Mouse (Mus musculus) forebrain, embryonic 12.5 days (tissue): Measurements from ENCODE around the gene Cox10. TPM values are rescaled to one million over a fixed set of nuclear protein-coding genes. Genes with fewer than 3 reads are reported as not detected.

ENCODE experiments used
- ATAC-seq: fragments of 200-750 bp; cut with Nextera tagmentation; 2 replicates; pipeline ENCODE4 v1.8.0; 2017; ENCODE audit warnings: moderate TSS enrichment; ENCODE audit not compliant: low FRiP score
- H3K27ac ChIP-seq: fragments of 300-500 bp; sonication (generic); 2 replicates; pipeline ENCODE4 v1.5.1; 2016; ENCODE audit warnings: mild to moderate bottlenecking
- H3K27me3 ChIP-seq: fragments of 300-500 bp; sonication (generic); 2 replicates; pipeline ENCODE4 v1.6.1; 2016; ENCODE audit warnings: mild to moderate bottlenecking
- H3K36me3 ChIP-seq: fragments of 300-500 bp; sonication (generic); replicated peaks from 2 replicates; pipeline ENCODE4 v1.6.1; 2016; ENCODE audit warnings: mild to moderate bottlenecking
- H3K4me1 ChIP-seq: fragments of 300-500 bp; sonication (generic); 2 replicates; pipeline ENCODE4 v1.6.1; 2016
- H3K4me2 ChIP-seq: fragments of 300-500 bp; sonication (generic); 2 replicates; pipeline ENCODE4 v1.6.1; 2016; ENCODE audit warnings: mild to moderate bottlenecking, moderate library complexity
- H3K4me3 ChIP-seq: fragments of 300-500 bp; sonication (generic); replicated peaks from 2 replicates; pipeline ENCODE4 v1.5.1; 2016; ENCODE audit warnings: mild to moderate bottlenecking
- H3K9ac ChIP-seq: fragments of 300-500 bp; sonication (generic); 2 replicates; pipeline ENCODE4 v1.6.1; 2016; ENCODE audit warnings: mild to moderate bottlenecking
- H3K9me3 ChIP-seq: fragments of 300-500 bp; sonication (generic); 2 replicates; pipeline ENCODE4 v1.6.1; 2016
- WGBS: fragments of 180-500 bp; shearing (Covaris S2); methylation state at CpG from one replicate; pipeline ENCODE4 v1.1.7; 2016; 5-methylcytosine and 5-hydroxymethylcytosine counted together
- polyA plus RNA-seq: library from polyadenylated mRNA; unstranded; fragments of >200 nt; fragmentation: Nextera tagmentation; extraction: Ambion mirVana; gene quantifications from 2 replicates; pipeline ENCODE4 v1.2.1, GENCODE M21; 2016

Cox10 gene
- polyA plus RNA-seq, 1 experiment from 2014 or later = 21.9 TPM

DNA sequence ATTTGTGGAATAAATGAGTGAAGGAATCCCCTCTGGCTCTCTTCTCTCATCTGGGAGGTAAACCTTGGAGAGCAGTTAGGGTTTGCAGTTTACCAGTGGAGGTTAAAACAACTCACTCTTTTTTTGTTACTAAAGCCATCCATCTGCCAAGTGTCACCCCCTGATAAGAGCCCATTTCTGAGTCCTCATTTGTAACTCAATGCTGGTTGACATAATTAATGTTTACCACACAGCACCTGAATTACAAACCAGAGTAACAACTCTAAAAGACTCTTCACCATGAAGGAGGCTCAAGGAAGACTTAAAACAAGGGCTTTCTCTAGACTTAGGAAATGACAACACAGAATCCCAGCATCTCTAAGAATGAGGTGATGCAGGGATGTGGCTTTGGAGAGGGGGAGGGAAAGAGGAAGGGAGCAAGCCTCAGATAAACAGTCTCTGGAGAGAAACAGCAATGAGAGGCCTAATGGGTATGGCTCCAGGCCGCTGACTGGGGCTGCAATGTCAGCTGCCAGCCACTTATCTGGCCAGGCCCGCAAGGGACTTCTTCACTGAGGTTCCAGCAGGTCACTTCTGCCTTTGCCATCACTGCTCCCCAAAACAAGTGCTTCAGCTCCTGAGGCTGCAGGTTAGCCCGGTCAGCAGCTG, 110.8 kb downstream of the Cox10 start:
- Histone ChIP-seq H3K27ac (peak overlapping the region; percentile 59), H3K27me3 (no peaks in the 10 kb centered on the region), H3K9ac (no peak overlapping the region), H3K4me3 (no peak overlapping the region), H3K4me1 (peaks cover 23% of the 10 kb centered on the region), H3K4me2 (no peak overlapping the region), H3K36me3 (0 out of 2 replicates have a peak, but pooled peaks cover 5% of the 10 kb centered on the region), H3K9me3 (no peaks in the 10 kb centered on the region)
- 31% methylated on average over 3 of the region's 3 CpGs for WGBS
- no peak for ATAC-seq

DNA sequence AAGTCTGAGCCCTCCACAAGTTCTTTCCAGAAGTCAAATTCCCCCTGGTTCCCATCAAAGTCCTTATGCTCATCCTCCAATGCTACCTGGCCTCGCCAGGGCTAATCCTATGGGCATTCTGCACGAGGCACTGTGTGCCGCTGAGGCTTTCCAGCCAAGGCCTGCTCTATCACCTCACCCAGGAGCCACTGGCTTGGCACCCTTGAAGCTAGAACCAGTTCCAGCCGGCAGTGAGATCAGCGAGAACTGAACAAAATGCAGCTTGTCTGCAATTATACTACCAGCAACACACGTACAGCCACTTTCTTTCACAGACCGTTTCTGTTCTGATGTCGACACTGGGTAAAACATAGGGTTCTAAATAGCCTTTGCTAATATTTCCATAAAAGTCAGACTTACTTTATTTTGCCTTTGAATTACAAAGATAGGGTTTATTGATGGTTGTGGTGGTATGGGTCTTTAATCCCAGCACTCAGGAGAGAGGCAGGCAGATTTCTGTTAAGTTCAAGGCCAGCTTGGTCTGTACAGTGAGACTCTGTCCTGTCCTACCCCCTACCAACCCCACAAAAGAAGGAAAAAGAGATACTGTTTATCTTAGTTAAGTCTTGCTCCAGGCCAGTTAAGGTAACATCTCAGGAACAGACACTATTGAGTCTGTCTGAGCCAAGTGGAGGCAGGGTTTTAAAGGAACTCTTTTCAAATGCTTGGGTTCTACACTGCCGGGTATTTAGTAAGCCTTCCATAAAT, 111.5 kb downstream of the Cox10 start:
- H3K27ac ChIP-seq = no peak overlapping the region

DNA sequence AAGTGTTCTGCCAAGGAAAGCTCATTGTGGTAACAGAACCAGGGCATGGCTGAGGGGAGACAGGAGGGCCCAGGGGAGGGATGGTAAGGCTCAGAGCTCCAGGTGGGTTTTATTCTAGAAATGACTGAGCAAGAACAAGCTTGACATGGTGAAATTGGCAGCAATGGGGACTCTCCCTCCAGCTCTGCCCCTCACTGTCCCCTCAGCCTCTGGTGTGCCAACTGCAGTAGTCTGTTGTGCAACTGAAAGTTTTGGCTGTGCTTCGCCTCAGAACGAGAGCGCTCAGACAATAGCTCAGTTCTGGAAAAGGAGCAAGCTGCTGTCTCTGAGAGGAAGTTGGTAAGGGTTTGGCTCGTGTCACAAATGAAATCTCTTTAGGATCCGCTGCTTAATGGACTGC, 113.8 kb downstream of the Cox10 start:
- Histone ChIP-seq H3K36me3 (0 out of 2 replicates have a peak, but pooled peaks cover 9% of the 10 kb centered on the region), H3K4me2 (no peak overlapping the region), H3K27ac (no peak overlapping the region), H3K9me3 (no peaks in the 10 kb centered on the region), H3K4me1 (peaks cover 23% of the 10 kb centered on the region), H3K9ac (no peak overlapping the region), H3K4me3 (no peak overlapping the region), H3K27me3 (no peaks in the 10 kb centered on the region)
- WGBS = 87% methylated on average over 5 of the region's 5 CpGs
- no peak for ATAC-seq

More for the DNA sequence above, 111.5 kb downstream of the Cox10 start:
- Histone ChIP-seq H3K27me3 (no peaks in the 10 kb centered on the region), H3K9ac (no peak overlapping the region), H3K4me3 (no peak overlapping the region), H3K36me3 (0 out of 2 replicates have a peak, but pooled peaks cover 9% of the 10 kb centered on the region), H3K9me3 (no peaks in the 10 kb centered on the region), H3K4me2 (no peak overlapping the region), H3K4me1 (peaks cover 23% of the 10 kb centered on the region)
- ATAC-seq = no peak
- 85% methylated on average over 9 of the region's 9 CpGs for WGBS

DNA sequence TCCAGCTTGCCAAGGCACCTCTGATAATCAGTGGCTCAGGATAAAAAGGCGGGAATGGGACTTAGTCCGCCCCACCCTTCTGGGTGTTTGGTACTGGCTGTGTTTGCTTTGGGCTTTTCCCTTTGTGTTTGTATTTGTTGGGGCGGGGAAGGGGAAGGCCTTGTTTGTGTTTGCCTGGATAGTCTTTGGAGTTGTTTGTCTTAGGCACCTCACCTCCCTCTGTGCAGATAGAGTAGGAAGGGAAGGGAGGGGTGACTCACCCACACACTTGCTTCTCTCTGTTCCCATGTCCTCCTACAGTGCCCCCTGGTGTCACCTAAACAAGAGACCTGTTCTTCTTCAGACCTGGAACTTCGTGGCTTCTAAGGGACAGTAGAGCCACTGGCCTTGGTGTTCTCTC, 122.1 kb downstream of the Cox10 start:
- Histone ChIP-seq H3K4me3 (no peak overlapping the region), H3K27ac (no peak overlapping the region), H3K4me2 (no peak overlapping the region), H3K4me1 (peaks cover 14% of the 10 kb centered on the region), H3K9me3 (no peaks in the 10 kb centered on the region), H3K27me3 (peaks cover 35% of the 10 kb centered on the region), H3K36me3 (no peaks in the 10 kb centered on the region), H3K9ac (no peak overlapping the region)
- 34% methylated on average over 4 of the region's 4 CpGs for WGBS
- no peak for ATAC-seq

DNA sequence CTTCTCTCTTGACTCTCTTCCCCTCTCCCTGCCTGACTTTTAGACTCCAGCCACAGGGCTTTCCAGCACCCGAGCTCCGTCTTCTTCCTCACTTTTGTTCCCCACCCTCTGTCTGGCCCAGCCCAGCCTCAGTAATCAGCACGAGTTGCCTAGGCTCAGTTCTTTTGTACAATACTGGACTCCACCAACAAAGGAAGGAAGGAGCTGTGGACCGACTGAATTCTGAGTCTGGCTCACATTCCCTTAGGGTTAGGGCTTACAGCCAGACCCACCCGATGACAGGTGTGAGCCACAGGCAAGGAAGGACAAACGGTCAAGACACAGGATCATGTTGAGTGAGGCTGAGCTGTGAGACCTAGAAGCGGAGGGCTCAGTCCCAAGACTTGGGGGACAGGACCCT, 122.5 kb downstream of the Cox10 start:
- no peak for ATAC-seq
- Histone ChIP-seq H3K27me3 (peaks cover 37% of the 10 kb centered on the region), H3K9ac (no peak overlapping the region), H3K4me3 (no peak overlapping the region), H3K4me2 (no peak overlapping the region), H3K27ac (no peak overlapping the region), H3K36me3 (no peaks in the 10 kb centered on the region), H3K4me1 (peaks cover 19% of the 10 kb centered on the region), H3K9me3 (no peaks in the 10 kb centered on the region)
- 23% methylated on average over 7 of the region's 7 CpGs for WGBS

DNA sequence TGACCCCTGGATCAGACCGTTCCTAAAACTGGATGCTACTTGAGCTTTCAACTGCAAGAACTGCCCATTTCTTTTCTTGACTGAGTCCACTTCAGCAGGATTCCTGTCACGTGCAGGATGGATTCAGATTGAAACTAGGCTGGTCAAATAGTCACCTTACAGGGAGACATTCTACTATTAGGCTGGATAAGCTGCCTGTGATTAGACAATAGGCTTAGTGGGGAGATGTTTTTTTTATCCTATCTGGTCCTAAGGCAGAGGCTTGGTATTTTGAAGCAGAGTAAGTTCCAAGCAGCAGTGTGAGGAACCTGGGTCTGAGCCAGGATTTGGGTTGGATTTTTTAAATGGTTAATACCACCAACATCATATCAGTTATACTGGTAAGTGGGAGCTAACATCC, 125.4 kb downstream of the Cox10 start:
- H3K9ac ChIP-seq = no peak overlapping the region
- no peaks in the 10 kb centered on the region for H3K36me3 ChIP-seq
- no peak overlapping the region for H3K4me3 ChIP-seq
- whole genome bisulfite sequencing = 81% methylated on average over 2 of the region's 2 CpGs
- H3K9me3 ChIP-seq = no peaks in the 10 kb centered on the region
- ATAC-seq = no peak
- H3K4me2 ChIP-seq = no peak overlapping the region
- no peak overlapping the region for H3K27ac ChIP-seq
- peaks cover 22% of the 10 kb centered on the region for H3K4me1 ChIP-seq
- peaks cover 60% of the 10 kb centered on the region for H3K27me3 ChIP-seq

DNA sequence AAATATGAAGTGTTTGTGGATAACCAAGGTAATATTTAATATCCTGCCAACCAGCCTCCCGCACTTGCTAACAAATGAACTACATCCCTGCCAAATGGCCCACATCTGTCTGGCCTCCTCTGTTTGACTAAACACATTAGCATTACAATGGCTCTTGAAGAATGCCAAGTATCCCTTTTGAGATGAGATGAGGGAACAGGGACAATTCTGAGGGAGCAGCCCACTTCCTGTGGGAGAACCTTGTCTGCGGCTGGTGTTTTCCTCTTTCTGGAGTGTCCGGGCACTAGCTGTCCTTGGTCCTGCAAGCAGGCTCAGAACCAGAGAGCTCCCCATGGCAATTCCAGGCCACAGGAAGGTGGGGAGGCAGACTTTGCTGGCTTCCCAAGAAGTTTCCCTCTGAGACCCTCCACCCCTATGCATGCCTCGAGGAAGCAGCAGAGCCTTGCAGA, 126.5 kb downstream of the Cox10 start:
- no peak overlapping the region for H3K9ac ChIP-seq
- no peaks in the 10 kb centered on the region for H3K36me3 ChIP-seq
- peaks cover 22% of the 10 kb centered on the region for H3K4me1 ChIP-seq
- no peak overlapping the region for H3K4me3 ChIP-seq
- H3K27me3 ChIP-seq = peaks cover 64% of the 10 kb centered on the region
- H3K9me3 ChIP-seq = no peaks in the 10 kb centered on the region
- peak; percentile 15; the same call in 1 of the 2 replicates for ATAC-seq
- no peak overlapping the region for H3K27ac ChIP-seq
- 14% methylated on average over 4 of the region's 4 CpGs for WGBS
- peak overlapping the region; percentile 48; the same call in 1 of the 2 replicates for H3K4me2 ChIP-seq

DNA sequence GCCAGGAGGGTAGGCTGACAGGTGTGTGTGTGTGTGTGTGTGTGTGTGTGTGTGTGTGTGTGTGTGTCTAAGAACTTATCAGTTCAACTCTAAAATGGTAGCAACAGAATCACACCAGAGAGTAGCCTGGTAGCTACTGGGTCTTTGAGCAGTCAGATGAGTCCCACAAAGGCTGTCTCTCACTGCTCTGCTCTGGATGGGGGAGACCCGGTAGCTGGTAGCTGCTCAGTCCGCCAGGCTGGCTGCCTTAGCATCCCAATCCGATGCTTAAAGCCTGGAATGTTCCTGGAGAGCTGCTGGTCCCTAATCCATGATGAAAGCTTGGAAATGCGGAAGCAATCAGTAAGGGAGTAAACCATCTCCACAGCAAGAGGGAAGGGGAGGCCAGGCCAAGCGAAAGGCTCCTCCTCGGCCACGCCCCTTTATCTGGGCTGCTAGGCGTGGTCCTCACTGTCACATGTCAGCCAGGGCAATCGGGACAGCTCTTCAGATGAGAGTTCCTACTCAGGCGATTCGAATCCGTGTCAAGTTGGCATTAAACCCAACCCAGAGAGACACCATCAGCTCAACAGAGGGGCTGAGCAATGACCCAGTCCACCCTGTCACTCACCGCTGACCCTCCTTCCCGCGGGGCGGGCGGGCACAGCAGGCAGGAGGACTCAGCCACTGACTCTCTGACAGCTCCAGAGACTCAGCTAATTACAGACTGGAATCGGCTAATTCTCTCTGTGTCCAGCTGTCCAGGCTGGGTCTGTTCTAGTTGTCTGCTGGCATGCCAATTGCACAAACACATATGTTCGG, 127.2 kb downstream of the Cox10 start:
- peak; percentile 80 for ATAC-seq

DNA sequence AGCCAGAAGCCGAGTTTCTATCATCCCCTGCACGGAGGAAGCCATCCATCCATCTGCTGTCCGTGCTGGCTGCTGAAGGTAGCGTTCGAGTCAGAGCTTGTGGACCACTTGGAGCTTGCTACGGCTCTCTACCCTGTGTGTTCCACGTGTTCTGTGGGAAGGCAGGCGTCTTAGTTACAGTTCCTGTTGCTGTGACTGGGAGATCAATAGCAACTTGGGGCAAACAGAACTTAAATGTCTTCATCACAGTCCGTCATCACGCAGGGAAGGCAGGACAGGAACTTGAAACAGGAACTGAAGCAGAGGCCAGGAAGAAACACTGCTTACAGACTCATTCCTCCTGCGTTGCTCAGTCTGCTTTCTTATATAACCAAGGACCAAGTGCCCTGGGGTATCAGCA, 130.9 kb downstream of the Cox10 start:
- no peaks in the 10 kb centered on the region for H3K9me3 ChIP-seq
- H3K27ac ChIP-seq = no peak overlapping the region
- no peak overlapping the region for H3K9ac ChIP-seq
- H3K36me3 ChIP-seq = no peaks in the 10 kb centered on the region
- peaks cover 50% of the 10 kb centered on the region for H3K27me3 ChIP-seq
- 91% methylated on average over 11 of the region's 11 CpGs for WGBS
- ATAC-seq = no peak
- no peak overlapping the region for H3K4me3 ChIP-seq
- peaks cover 18% of the 10 kb centered on the region for H3K4me1 ChIP-seq
- no peak overlapping the region for H3K4me2 ChIP-seq

More for the DNA sequence above, 127.2 kb downstream of the Cox10 start:
- WGBS = 4% methylated on average over 19 of the region's 19 CpGs
- Histone ChIP-seq H3K27me3 (peaks cover 61% of the 10 kb centered on the region), H3K9me3 (no peaks in the 10 kb centered on the region), H3K9ac (no peak overlapping the region), H3K4me3 (peak overlapping the region; percentile 26), H3K27ac (no peak overlapping the region), H3K36me3 (no peaks in the 10 kb centered on the region), H3K4me2 (peak overlapping the region; percentile 48), H3K4me1 (peaks cover 22% of the 10 kb centered on the region)

DNA sequence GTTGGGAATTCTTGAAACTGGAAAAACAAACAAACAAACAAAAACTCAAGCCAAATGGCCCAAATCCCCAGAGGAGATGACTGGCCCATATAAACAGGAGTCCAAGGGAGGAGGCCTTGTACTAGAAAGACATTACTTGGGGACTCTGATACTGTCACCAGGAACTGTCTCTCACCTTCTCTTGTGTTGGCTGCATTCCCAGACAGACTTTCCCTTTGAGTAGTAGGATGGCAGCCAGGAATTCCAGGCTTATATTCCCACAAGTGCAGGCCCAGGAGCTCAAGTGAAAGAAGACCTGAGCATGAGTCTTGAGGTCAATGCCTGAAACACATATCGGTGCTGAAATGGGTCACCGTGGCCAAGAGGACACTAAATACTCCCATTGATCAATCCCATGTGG, 132.2 kb downstream of the Cox10 start:
- no peak for ATAC-seq
- Histone ChIP-seq H3K4me1 (peaks cover 6% of the 10 kb centered on the region), H3K4me3 (no peak overlapping the region), H3K9me3 (no peaks in the 10 kb centered on the region), H3K36me3 (no peaks in the 10 kb centered on the region), H3K27ac (no peak overlapping the region), H3K4me2 (no peak overlapping the region), H3K9ac (no peak overlapping the region), H3K27me3 (peaks cover 45% of the 10 kb centered on the region)
- WGBS = 91% methylated on average over 2 of the region's 2 CpGs

DNA sequence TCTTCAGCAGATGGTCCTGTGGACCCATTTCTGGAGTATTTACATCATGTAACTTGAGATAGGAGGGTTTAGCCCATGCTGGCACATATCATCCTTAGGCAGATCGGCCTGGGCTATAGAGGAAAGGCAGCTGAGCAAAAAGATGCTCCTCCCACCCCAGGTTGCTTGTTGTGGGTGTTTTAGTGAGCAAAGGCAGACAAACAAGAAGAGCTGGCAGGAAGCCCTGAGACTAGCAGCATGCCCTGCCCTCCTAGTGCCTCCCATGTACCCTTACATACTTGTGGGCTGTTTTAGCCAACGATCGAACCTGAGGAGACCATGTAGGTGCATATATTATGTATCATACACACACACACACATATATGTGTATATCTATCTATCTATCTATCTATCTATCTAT, 135.3 kb downstream of the Cox10 start:
- Histone ChIP-seq H3K4me2 (no peak overlapping the region), H3K36me3 (no peaks in the 10 kb centered on the region), H3K27ac (no peak overlapping the region), H3K9me3 (no peaks in the 10 kb centered on the region), H3K27me3 (peaks cover 36% of the 10 kb centered on the region), H3K4me3 (no peak overlapping the region), H3K4me1 (no peaks in the 10 kb centered on the region), H3K9ac (no peak overlapping the region)
- ATAC-seq = no peak
- 92% methylated on average over 3 of the region's 3 CpGs for WGBS

DNA sequence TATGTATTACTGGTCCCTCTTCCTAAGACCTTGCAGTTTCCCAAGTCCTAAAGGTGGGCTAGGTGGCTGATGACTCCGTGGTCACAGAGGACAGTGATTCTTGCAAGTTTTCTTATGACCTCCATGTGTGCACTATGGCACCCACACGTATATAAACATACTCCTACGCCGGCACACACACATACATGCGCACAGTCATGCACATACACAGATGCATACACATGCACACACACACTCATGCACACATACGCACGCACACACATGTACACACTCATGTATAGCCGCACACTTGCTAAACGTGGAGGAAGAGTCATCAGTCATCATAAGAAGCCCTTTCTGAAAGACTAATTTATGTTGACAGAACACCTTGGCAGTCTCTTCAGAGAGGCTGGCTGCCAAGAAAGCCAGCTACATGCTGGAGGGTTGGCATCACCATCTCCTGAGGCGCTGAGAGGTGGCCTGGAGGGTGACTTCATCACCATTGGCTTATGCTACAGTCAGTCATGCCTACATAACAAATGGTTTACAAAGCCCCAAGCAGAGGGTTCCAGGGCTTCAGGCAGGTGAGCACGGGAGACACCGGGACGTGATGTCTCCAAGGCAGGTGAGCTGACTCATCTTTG, 135.9 kb downstream of the Cox10 start:
- H3K36me3 ChIP-seq = no peaks in the 10 kb centered on the region
- H3K4me1 ChIP-seq = no peaks in the 10 kb centered on the region
- no peaks in the 10 kb centered on the region for H3K9me3 ChIP-seq
- H3K9ac ChIP-seq = no peak overlapping the region
- H3K4me2 ChIP-seq = no peak overlapping the region
- peaks cover 38% of the 10 kb centered on the region for H3K27me3 ChIP-seq
- no peak overlapping the region for H3K27ac ChIP-seq
- no peak overlapping the region for H3K4me3 ChIP-seq
- WGBS = 94% methylated on average over 13 of the region's 13 CpGs
- no peak for ATAC-seq
